Mouse (Mus musculus): Measurements from ENCODE around the gene Papln.
A peak's percentile ranks its signal among the peaks of the same experiment; 100 is the strongest.

The Papln gene

DNA sequence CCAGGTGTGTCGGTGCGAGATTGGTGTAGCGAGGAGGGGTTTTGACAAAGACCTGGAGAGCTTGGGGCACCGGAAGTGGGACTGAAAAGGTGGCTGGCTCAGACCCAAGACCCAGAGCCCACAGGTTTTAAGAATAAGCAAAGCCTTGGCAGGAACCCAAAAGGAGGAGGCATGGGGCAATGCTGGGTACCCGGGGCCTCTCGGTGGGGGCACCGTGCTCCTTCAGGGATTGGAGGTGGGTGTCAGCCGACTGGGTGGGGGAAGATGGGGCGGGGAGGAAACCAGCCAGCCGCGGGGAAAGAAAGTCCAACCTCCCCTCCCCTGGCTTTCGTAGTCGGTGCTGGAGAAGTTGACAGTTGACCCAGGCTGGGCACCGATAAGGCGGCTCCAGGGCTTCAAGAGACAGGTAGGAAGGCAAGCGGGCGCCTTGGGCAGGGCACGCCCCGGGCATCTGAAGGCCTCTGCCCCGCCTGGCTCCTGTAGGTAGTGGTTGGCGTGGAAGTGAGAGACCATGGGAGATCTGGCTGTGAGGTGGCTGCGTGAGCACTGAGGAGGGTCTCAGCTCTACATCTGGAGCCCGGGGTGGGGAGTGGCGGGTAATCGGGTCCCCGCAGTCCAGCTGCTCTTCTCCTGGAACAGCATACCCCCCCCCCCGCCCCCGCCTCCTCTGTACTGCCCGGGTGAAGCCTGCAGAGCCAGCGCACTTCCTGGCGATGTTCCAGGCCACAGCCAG, at the start of gene Papln:
TSS of gene Papln (plus strand) at position 324 of the 733 bp plus-strand sequence.
- DNase-seq = peak; percentile 34

DNA sequence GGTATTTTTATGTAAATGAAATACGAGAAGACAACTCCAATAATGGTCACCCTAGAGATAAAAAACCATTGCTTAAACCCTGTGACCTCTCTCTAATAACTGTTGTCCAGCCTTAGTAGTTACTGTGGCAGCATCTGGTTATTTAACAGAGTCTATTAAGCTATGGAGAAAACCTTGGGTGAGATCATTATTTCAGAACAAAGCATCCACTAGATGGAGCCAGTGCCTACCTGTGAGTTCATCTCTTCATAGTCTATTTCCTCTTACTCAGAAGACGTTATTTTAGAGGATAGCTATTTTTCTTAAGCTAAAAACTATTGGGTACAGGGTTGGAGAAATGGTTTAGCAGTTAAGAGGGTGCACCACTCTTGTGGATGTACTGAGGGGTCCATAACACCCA, 49.7 kb upstream of the Papln start:
- DNase-seq = peak; percentile 57

- no peak for DNase-seq
These were observed 46.8 kb upstream of the Papln start for GRCm38 (mm10) chr12:83716416-83717184.

GRCm38 (mm10) chr12:83719431-83719830, 44.0 kb upstream of the Papln start:
- no peak for DNase-seq

DNA sequence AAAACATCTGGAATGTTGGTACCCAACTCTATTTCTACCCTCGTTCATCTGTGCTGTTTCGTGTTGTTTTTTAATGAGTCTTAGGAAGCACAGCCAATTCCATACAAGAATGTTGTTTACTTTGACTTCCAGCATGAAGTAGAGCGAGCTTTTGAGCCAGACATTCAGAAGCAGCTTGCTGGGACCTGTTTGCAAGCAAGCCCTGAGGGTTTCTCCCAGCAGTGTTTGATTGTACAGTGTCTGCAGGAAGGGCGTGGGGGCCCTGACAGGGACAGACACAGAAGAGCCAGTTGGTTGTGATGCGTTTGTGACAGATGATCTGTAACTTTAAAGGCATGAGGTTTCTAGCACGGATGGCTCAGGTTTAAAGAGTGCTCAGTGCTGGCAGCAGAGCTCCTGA, 42.2 kb upstream of the Papln start:
- DNase-seq = no peak

GRCm38 (mm10) chr12:83723037-83723436, 40.4 kb upstream of the Papln start:
- no peak for DNase-seq

DNA sequence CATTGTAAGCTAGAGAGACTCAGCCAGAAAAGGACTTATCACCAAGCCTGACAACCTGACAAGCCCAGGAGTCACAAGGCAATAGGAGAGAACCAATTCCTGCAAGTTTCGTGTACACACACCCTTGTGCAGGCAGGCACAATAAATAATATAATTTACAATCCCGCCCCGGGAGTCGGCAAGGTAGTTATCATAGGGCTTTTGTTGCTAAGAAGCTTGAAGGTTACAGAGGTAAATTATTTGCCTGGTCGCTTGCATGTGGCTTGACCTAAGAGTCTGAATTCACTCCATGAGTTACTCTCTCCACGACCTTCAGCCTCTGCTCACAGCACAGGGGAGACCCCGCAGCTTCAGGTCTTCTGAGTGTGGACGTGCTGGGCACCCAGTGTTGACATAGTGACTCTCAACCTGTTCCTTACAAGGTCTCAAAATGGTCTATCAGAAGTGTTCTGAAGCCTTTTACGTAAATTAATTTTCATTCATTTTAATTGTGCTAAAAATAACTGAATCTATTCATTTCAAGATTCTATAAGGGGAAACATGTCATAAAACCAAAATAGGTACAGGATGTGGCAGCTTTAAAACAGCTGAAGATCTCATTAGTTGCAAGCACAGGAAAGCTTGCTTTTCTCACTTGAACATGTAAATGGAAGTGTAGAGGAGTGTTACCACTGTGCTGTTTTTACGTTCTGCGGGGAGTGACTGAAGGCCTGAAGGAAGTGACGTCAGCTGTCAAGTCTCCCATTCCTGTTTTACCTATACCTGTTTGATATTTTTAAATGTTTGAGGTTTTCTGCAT, 36.7 kb upstream of the Papln start:
- DNase-seq = no peak

DNA sequence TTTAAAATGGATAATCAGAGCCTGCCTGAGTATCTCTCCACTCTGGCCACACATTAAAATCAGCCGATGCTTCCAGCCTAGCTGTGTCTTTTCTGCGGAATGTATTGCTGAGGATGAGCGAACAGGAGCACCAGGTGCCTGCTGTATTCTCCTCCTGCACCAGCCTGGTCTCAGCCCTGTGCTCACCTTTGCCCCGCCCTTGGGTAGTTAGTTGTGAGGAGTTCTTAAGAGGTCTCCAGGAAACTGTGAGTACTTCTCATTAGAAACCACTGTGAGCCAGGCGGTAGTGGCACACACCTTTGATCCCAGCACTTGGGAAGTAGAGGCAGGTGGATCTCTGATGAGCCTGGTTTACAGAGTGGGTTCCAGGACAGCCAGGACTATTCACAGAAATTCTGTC, 31.2 kb upstream of the Papln start:
- DNase-seq = no peak

GRCm38 (mm10) chr12:83734047-83734446, 29.4 kb upstream of the Papln start:
- DNase-seq = no peak

GRCm38 (mm10) chr12:83736236-83736635, 27.2 kb upstream of the Papln start:
- DNase-seq = no peak

DNA sequence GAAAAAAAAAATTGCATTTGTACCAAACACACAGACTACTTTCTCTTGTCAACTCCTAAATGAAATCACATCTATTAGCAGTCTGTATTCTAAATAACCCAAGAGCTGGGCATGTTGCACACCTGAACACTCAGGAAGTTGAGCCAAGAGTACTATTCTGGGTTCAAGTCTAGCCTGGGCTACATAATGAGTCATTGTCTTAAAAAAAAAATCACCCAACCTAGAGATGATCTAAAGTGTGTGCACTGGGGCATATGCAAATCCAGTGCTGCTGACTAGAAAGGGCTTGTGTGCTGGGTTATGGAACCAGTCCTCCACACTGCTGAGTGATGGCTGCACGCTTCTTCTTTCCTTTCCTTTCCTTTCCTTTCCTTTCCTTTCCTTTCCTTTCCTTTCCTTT, 24.8 kb upstream of the Papln start:
- no peak for DNase-seq

DNA sequence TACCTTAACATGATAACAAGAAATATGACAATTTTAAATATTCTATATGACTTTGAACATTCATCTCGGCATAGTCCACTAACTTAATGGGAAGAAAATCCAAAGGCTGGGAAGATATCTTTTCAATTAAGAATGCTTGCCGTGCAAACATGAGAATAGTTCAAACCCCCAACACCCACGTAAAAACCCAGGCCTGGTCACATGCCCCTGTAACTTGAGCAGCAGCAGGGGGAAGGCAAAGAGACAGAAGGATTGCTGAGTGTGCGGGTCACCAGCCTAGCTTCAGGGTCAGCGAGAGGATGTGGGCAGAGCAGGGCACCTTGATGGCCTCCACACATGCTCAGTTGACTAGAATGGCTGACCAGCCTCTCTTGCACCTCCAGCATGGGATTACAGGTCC, 21.7 kb upstream of the Papln start:
- no peak for DNase-seq

- DNase-seq = no peak
These were observed 20.6 kb upstream of the Papln start for GRCm38 (mm10) chr12:83742834-83743233.

DNA sequence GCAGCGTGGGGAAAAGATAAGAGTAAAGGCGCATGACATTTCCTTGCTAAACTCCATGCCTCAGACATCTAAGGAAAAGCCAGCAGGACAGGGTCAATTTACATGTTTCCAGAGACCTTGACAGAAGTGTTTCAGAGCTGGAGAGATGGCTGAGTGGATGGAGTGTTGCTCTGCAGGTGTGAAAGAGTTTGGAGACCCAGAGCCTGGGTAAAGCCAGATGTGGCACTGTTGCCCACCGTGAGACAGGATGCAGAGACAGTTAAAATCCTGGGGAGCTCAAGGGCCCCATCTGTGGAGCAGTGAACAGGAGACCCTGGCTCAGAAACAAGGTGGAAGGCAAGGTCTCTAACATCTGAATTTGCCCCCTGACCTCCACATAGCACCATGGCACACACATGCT, 19.7 kb upstream of the Papln start:
- DNase-seq = no peak

GRCm38 (mm10) chr12:83749186-83749585, 14.2 kb upstream of the Papln start:
- DNase-seq = no peak

DNA sequence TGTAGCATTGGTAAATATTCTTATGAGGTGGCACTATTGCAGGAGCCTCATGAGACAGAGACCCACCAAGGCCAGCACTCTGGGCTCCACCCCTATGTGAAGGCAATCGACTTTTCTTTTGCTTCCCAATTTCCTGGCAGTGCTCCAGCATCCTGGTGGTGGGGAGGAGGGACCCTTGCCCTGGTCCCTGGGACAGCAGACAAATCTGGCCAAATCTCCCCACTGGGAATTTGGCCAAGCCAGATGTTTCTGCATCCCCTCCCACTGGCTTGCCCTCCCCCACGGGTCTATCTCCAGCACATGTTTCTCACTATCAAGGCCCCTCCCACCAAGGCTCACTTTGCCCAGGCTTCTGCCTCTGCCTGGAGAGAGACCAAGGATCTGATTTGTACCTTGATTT, 10.9 kb upstream of the Papln start:
- no peak for DNase-seq

- DNase-seq = no peak
These were observed 4.7 kb upstream of the Papln start for GRCm38 (mm10) chr12:83758735-83759134.

DNA sequence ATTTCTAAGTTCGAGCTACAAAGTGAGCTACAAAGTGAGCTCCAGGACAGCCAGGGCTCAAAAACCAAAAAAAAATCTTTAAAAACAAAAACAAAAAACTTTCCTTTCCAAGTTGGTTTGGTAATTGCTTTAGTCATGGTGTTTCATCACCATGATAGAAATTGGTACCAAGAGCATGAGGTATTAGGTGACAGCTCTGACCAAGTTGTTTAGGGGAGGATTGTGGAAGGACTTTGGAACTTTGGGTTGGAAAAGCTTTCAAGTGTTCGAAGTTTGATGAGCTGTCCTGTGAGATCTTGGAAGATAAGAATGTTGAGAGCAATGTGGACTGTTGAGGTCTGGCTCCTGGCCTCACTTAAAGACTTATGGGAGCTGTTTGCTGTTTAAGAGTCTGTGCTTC, 3.2 kb upstream of the Papln start:
- DNase-seq = no peak

- DNase-seq = no peak
These were observed 728 bp upstream of the Papln start for GRCm38 (mm10) chr12:83762706-83763105.

DNA sequence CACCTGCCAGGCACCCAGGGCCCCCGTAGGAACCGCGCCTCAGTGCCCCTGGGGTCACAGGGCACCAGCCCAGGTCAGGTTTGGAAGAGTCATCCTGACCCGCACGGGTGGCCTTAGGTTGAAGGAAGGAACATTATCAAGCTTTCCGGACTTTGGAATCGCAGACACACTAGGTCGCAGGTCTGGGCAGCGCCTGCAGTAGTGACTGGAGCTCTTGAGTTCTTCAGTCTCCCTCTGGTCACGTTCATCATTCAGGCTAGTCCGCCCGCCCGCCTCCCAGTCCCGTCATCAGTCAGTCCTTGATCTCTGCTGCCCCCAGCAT, 571 bp downstream of the Papln start:
- no peak for DNase-seq

- no peak for DNase-seq
These were observed 1.1 kb downstream of the Papln start for GRCm38 (mm10) chr12:83764519-83764918.

- DNase-seq = no peak
These were observed 2.6 kb downstream of the Papln start for GRCm38 (mm10) chr12:83765965-83766603.

DNA sequence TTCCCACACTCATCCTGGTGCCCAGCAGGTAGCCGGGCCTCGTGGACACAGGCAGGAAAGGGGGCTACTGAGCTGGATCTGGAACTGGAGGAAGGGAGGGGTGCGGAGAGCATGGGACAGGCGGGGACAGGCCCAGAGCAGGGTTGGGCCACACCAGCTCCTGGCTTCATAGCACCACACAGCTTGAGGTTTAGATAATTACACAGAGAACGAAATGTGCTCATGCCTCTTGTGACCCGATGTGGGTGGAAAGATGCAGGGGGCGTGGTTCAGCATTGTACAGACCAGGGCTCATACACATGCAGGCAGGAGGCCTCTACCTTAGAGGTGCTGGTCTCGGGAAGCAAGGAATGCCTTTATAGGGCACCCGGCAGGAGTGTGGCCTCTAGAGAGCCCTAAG, 4.4 kb downstream of the Papln start:
- no peak for DNase-seq
